Mouse (Mus musculus) embryo, embryonic 10 days (tissue): ENCODE measurements around the gene Srsf3.
A peak's percentile ranks its signal among the peaks of the same experiment; 100 is the strongest.
"Not testable (repeated sequence)": the region's sequence is repeated elsewhere in the genome, so short reads cannot be mapped to it uniquely, and the experiment has no call there.

Source experiments
- DNase-seq: peaks from one replicate; pipeline ENCODE4 v3.0.0-alpha.2; 2015; ENCODE audit warnings: low spot score

The Srsf3 gene

GRCm38 (mm10) chr17:29019391-29019790 is 13.0 kb upstream of the Srsf3 start:
- no peak for DNase-seq

GRCm38 (mm10) chr17:29020444-29020843 is 12.0 kb upstream of the Srsf3 start:
- peak; percentile 43 for DNase-seq

GRCm38 (mm10) chr17:29022230-29022819 is 10.1 kb upstream of the Srsf3 start:
- DNase-seq = peak; percentile 56

- no peak for DNase-seq
Observed at GRCm38 (mm10) chr17:29023346-29023745, 9.1 kb upstream of the Srsf3 start.

GRCm38 (mm10) chr17:29024047-29024892 is 8.2 kb upstream of the Srsf3 start:
- DNase-seq = no peak

GRCm38 (mm10) chr17:29024896-29025565 is 7.4 kb upstream of the Srsf3 start:
- DNase-seq = no peak

GRCm38 (mm10) chr17:29026652-29027356 is 5.6 kb upstream of the Srsf3 start:
- DNase-seq = no peak

GRCm38 (mm10) chr17:29030321-29031034 is 1.9 kb upstream of the Srsf3 start:
- DNase-seq = no peak

GRCm38 (mm10) chr17:29031085-29031711 is 1.2 kb upstream of the Srsf3 start:
- not testable (repeated sequence) for DNase-seq

- DNase-seq = peak; percentile 61
Observed at GRCm38 (mm10) chr17:29031771-29032273, 606 bp upstream of the Srsf3 start.

- peak; percentile 33 for DNase-seq
Observed at GRCm38 (mm10) chr17:29033569-29034061, 1.2 kb downstream of the Srsf3 start.

GRCm38 (mm10) chr17:29034264-29034663 is 1.8 kb downstream of the Srsf3 start:
- no peak for DNase-seq

GRCm38 (mm10) chr17:29035506-29035905 is 3.1 kb downstream of the Srsf3 start:
- no peak for DNase-seq

- DNase-seq = no peak
Observed at GRCm38 (mm10) chr17:29039351-29039750, 6.9 kb downstream of the Srsf3 start.

- DNase-seq = not testable (repeated sequence)
Observed at GRCm38 (mm10) chr17:29041632-29042031, 9.2 kb downstream of the Srsf3 start.

GRCm38 (mm10) chr17:29042569-29042968 is 10.1 kb downstream of the Srsf3 start:
- DNase-seq = no peak

GRCm38 (mm10) chr17:29043583-29043982 is 11.2 kb downstream of the Srsf3 start:
- no peak for DNase-seq

GRCm38 (mm10) chr17:29044146-29044924 is 11.9 kb downstream of the Srsf3 start:
- peak; percentile 41 for DNase-seq

- DNase-seq = peak; percentile 58
Observed at GRCm38 (mm10) chr17:29044925-29045319, 12.5 kb downstream of the Srsf3 start.
